Mouse (Mus musculus) stomach, embryonic 16.5 days (tissue): ENCODE data around the gene Polr1e. TPM values are rescaled to one million over a fixed set of nuclear protein-coding genes. Genes with fewer than 3 reads are reported as not detected.
A peak's percentile ranks its signal among the peaks of the same experiment; 100 is the strongest.

Experiments
- ATAC-seq: fragments of 200-750 bp; cut with Nextera tagmentation; 2 replicates; pipeline ENCODE4 v1.8.0; 2017; ENCODE audit warnings: moderate number of reproducible peaks, moderate TSS enrichment; ENCODE audit not compliant: insufficient read depth, low FRiP score
- H3K27ac ChIP-seq: fragments of 300-500 bp; sonication (generic); 2 replicates; pipeline ENCODE4 v1.5.1; 2014; ENCODE audit warnings: low read length
- H3K27me3 ChIP-seq: fragments of 300-500 bp; sonication (generic); 2 replicates; pipeline ENCODE4 v1.6.1; 2014; ENCODE audit warnings: low read length, control low read depth, mixed read lengths; ENCODE audit not compliant: control insufficient read depth, insufficient read depth
- H3K36me3 ChIP-seq: fragments of 300-500 bp; sonication (generic); 2 replicates; pipeline ENCODE4 v1.6.1; 2014; ENCODE audit warnings: low read length; ENCODE audit not compliant: control insufficient read depth, insufficient read depth
- H3K4me1 ChIP-seq: fragments of 300-500 bp; sonication (generic); 2 replicates; pipeline ENCODE4 v1.6.1; 2014; ENCODE audit warnings: low read length, control low read depth, mixed read lengths; ENCODE audit not compliant: control insufficient read depth, insufficient read depth
- H3K4me2 ChIP-seq: fragments of 300-500 bp; sonication (generic); 2 replicates; pipeline ENCODE4 v1.6.1; 2014; ENCODE audit warnings: low read depth, low read length, mixed read lengths
- H3K4me3 ChIP-seq: fragments of 300-500 bp; sonication (generic); replicated peaks from 2 replicates; pipeline ENCODE4 v1.5.1; 2014; ENCODE audit warnings: mild to moderate bottlenecking, low read length
- H3K9ac ChIP-seq: fragments of 300-500 bp; sonication (generic); 2 replicates; pipeline ENCODE4 v1.6.1; 2014; ENCODE audit warnings: low read length
- H3K9me3 ChIP-seq: fragments of 300-500 bp; sonication (generic); replicated peaks from 2 replicates; pipeline ENCODE4 v1.6.1; 2016; ENCODE audit warnings: low read length, control low read depth; ENCODE audit not compliant: control insufficient read depth
- WGBS: fragments of 180-500 bp; shearing (Covaris S2); extraction: QIAGEN DNeasy Blood & Tissue Kit; methylation state at CpG from one replicate; pipeline ENCODE4 v1.1.7; 2014; 5-methylcytosine and 5-hydroxymethylcytosine counted together
- polyA plus RNA-seq: library from polyadenylated mRNA; unstranded; fragments of >200 nt; fragmentation: Nextera tagmentation; extraction: Ambion mirVana; gene quantifications from 2 replicates; pipeline ENCODE4 v1.2.1, GENCODE M21; 2015

Gene Polr1e
- polyA plus RNA-seq, 1 experiment from 2014 or later, result 32.7 TPM

DNA sequence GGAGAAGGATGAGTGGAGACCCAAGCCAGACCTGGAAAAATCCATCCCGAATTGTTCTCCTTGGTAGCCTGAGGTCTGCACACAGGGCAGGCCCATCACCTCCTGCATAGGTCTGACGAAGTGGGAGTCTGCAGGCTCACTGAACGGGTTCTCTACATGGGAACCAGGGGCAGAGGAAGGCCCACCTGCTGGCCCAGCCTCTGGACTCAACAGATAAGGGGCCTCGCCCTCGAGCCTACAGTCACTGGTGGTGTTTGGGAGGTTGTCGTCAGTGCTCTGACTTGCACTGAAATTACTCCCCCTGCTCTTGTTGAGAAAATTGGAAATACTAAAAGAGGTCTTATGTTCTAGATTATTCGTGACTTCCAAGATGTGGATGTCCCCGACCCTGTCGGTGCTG lies 24.5 kb upstream of the Polr1e start:
- Histone ChIP-seq H3K4me2 (no peak overlapping the region), H3K9me3 (no peaks in the 10 kb centered on the region), H3K36me3 (peaks cover 4% of the 10 kb centered on the region; the same call in 1 of the 2 replicates), H3K9ac (no peak overlapping the region), H3K4me1 (no peaks in the 10 kb centered on the region), H3K4me3 (no peak overlapping the region), H3K27me3 (no peaks in the 10 kb centered on the region), H3K27ac (no peak overlapping the region)
- 80% methylated on average over 9 of the region's 9 CpGs for WGBS
- ATAC-seq, result no peak

DNA sequence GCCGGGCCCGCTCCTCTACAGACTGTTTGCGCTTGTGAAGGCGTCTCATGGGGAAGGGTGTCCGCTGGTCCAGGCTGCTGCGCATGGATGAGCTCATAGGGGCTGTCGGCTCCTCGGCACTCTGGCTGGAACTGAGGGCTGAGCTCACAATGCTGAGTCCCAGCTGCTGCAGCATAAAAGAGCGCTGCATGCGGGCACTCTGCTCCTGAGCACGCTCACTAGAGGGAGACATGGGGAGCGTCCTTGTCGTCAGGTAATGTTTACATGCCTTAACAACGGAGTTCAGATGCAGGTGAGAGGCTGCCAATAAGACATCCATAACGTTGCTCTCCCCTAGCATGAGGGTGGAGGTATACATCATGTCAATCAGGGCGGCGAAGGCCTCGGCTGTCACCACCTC lies 23.6 kb upstream of the Polr1e start:
- no peak overlapping the region for H3K4me2 ChIP-seq
- H3K9me3 ChIP-seq, result no peaks in the 10 kb centered on the region
- no peak overlapping the region for H3K27ac ChIP-seq
- H3K4me3 ChIP-seq, result no peak overlapping the region
- H3K36me3 ChIP-seq, result peaks cover 4% of the 10 kb centered on the region; the same call in 1 of the 2 replicates
- ATAC-seq, result no peak
- 75% methylated on average over 18 of the region's 18 CpGs for WGBS
- H3K27me3 ChIP-seq, result no peaks in the 10 kb centered on the region
- H3K9ac ChIP-seq, result no peak overlapping the region
- H3K4me1 ChIP-seq, result no peaks in the 10 kb centered on the region

DNA sequence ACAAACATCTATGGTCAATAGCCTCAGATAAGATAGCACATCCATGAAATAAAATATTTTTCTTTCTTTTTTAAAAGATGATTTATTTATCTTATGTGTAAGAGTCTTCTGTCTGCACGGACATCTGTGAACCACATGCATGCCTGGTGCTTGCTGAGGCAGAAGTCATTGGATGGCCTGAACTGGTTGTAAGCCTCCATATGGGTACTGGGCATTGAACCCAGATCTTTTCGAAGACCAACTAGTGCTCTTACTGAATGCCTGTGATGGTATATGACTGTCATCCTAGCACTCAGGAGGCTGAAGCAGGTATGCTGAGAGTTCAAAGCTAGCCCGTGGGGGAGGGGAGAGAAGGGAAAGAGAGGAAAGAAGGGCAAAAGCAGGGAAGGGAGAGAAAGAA lies 20.3 kb upstream of the Polr1e start:
- no peak overlapping the region for H3K9ac ChIP-seq
- WGBS, result 63% methylated on average over 3 of the region's 3 CpGs
- H3K4me1 ChIP-seq, result no peaks in the 10 kb centered on the region
- no peaks in the 10 kb centered on the region for H3K9me3 ChIP-seq
- no peak for ATAC-seq
- no peak overlapping the region for H3K27ac ChIP-seq
- H3K27me3 ChIP-seq, result no peaks in the 10 kb centered on the region
- H3K4me2 ChIP-seq, result no peak overlapping the region
- H3K36me3 ChIP-seq, result peaks cover 4% of the 10 kb centered on the region; the same call in 1 of the 2 replicates
- H3K4me3 ChIP-seq, result no peak overlapping the region

DNA sequence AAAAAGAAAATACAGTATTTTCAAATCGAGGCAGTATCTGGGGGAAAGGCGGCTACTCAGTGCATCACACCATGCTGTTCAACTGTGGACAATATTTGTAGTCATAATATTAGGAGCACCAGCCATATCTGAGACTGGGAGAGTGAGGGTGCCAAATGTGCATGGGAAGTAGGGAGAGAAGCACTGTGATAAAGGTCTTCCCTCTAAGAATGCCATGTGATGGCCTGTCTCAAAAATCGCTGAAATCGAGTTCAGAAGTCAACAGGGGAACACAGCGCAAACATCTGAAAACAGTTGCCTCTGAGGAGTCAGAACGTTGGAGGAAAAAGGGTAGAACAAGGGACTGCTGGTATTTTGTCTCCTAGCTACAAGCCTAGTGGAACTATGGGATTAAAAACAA lies 18.4 kb upstream of the Polr1e start:
- no peaks in the 10 kb centered on the region for H3K4me1 ChIP-seq
- no peaks in the 10 kb centered on the region for H3K27me3 ChIP-seq
- H3K4me3 ChIP-seq, result no peak overlapping the region
- no peak overlapping the region for H3K9ac ChIP-seq
- no peak overlapping the region for H3K27ac ChIP-seq
- H3K4me2 ChIP-seq, result no peak overlapping the region
- no peaks in the 10 kb centered on the region for H3K9me3 ChIP-seq
- no peak for ATAC-seq
- H3K36me3 ChIP-seq, result no peaks in the 10 kb centered on the region
- 89% methylated on average over 6 of the region's 6 CpGs for WGBS

DNA sequence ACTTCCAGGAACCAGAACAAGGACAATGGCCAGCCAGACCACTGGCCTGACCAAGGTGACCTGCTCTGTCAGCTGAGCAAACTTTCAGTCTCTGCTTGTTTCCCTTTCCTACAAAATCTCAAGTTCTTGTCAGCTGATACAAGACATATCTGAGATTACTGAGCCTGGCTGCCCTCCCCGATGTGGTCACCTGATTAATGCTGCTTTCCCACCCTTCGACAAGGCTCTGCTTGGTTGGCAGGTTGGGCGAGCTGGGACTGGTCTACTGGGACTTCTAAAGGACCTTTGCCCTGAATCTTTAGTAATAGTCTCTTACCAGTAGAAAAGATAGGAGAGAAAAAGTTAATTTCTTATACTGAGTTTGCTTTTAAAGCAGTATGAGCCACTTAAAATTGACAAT lies 12.9 kb upstream of the Polr1e start:
- WGBS, result 61% methylated on average over 3 of the region's 3 CpGs
- no peak overlapping the region for H3K4me3 ChIP-seq
- peak; percentile 60; the same call in 1 of the 2 replicates for ATAC-seq
- no peaks in the 10 kb centered on the region for H3K27me3 ChIP-seq
- no peak overlapping the region for H3K9ac ChIP-seq
- H3K27ac ChIP-seq, result peak overlapping the region; percentile 38; the same call in 1 of the 2 replicates
- H3K36me3 ChIP-seq, result no peaks in the 10 kb centered on the region
- peaks cover under 1% of the 10 kb centered on the region; the same call in 1 of the 2 replicates for H3K4me1 ChIP-seq
- H3K9me3 ChIP-seq, result no peaks in the 10 kb centered on the region
- no peak overlapping the region for H3K4me2 ChIP-seq

DNA sequence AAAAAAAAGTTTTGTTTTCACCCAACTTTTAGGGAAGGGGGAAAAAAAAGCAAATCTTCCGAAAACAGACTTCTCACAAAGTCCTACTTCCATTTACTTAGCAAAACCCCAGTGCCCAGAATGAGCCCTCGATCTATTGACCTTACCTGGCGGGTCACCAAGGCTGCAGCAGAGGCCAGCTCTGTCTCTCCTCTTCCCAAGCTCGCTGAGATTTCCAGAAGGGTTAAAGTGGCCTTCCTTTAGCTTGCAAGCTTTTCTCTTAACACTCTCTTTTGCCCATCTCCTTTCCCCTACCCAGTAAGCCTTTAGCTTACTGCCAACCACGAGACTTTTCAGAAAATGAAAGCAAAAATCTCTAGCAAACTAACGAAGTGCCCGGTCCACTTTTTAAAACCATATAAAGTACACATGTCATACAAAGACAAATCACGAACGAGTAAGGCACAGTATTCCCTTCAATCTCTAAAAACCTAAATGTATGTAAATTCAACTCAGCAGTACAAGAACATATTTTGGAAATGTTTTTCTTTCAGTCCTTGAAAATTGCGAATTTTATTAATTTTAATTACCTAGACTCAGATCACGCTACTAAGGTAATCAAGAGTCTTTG lies 7.5 kb upstream of the Polr1e start:
- H3K4me1 ChIP-seq, result peaks cover 10% of the 10 kb centered on the region
- H3K4me3 ChIP-seq, result peak overlapping the region; percentile 94
- no peaks in the 10 kb centered on the region for H3K36me3 ChIP-seq
- H3K9me3 ChIP-seq, result no peaks in the 10 kb centered on the region
- ATAC-seq, result no peak
- 7% methylated on average over 11 of the region's 11 CpGs for WGBS
- H3K27ac ChIP-seq, result peak overlapping the region; percentile 98; the same call in 1 of the 2 replicates
- no peaks in the 10 kb centered on the region for H3K27me3 ChIP-seq
- H3K4me2 ChIP-seq, result peak overlapping the region; percentile 78
- peak overlapping the region; percentile 93 for H3K9ac ChIP-seq

DNA sequence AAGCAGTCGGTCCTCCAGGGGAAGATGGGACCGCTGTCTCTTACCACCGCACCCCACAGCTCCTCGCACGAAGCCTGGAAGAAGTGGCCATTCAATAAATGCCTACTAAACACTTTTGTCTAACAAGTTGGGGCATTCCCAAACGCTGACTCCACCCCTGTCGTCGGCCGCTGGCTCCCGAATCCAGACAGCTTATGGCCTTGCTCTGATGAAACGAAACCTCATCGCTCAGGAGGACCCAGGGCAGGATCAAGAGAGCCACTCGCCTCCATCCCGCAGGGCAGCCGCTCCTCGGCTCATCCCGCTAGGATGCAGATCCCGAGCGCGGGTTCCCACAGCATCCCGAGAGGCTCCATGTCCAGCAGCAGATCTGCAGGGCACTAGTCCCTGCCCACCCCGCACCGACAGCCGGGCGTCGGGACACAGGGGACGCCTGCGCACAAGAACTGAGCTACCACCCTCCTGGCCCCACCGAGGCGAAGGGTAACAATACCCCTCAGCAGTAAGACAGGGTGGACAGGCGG lies 6.7 kb upstream of the Polr1e start:
- Histone ChIP-seq H3K27ac (peak overlapping the region; percentile 98), H3K9ac (peak overlapping the region; percentile 93), H3K4me1 (peaks cover 10% of the 10 kb centered on the region), H3K4me2 (peak overlapping the region; percentile 78), H3K27me3 (no peaks in the 10 kb centered on the region), H3K4me3 (peak overlapping the region; percentile 94), H3K9me3 (no peaks in the 10 kb centered on the region), H3K36me3 (no peaks in the 10 kb centered on the region)
- ATAC-seq, result peak; percentile 45
- WGBS, result under 1% methylated on average over 31 of the region's 31 CpGs

DNA sequence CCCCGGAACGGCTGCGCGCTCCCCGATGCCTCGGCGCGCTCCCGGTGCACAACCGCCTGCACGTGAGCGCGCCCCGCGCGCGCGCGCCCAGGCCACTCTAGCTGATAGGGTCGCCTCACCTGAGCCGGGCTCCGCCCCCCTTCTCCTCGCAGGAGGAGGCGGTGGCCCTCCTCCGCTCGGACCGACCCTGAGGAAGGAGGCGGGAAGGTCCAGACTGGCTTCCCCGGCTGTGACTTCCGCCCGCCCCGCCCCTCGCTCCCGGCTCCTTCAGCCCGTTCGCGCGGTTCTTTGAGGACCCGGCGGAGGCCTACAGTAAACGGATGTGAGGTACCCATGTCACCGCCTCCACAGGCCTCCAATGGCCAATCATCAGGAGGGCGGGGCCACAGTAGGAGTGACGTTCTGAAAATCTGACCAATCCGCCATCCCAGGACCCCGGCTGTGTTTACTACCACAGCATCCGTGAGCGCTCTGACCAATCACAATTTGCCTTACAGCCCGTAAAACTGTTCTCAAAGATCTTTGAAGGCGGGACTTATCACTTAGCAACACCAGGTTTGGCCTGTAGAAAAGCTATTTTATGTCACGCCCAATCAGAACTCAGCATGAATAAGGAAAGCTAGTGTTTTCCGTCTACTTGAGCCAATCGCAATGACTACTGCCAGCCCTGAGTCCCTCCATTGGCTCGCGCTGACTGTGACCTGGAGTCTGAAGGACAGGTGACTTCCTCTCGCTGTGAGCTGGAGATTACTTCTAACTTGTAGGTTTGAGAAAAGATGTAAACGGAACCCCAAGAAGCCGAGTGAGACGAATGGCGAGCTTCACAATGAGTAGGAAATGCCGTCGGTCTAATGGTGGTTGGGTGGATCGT lies 6.0 kb upstream of the Polr1e start, which contains the start of gene Zbtb5:
Gene Zbtb5 (minus strand): TSS at position 308 of the 871 bp plus-strand sequence.
- H3K4me3 ChIP-seq, result peak within 1 kb of the TSS; percentile 94
- H3K9me3 ChIP-seq, result no peaks in the 10 kb centered on the region
- peak; percentile 98 for ATAC-seq
- peak within 1 kb of the TSS; percentile 78 for H3K4me2 ChIP-seq
- no peaks in the 10 kb centered on the region for H3K36me3 ChIP-seq
- under 1% methylated on average over 63 of the region's 63 CpGs for WGBS
- peaks cover 10% of the 10 kb centered on the region for H3K4me1 ChIP-seq
- no peaks in the 10 kb centered on the region for H3K27me3 ChIP-seq
- peak within 1 kb of the TSS; percentile 98 for H3K27ac ChIP-seq
- H3K9ac ChIP-seq, result peak within 1 kb of the TSS; percentile 93

DNA sequence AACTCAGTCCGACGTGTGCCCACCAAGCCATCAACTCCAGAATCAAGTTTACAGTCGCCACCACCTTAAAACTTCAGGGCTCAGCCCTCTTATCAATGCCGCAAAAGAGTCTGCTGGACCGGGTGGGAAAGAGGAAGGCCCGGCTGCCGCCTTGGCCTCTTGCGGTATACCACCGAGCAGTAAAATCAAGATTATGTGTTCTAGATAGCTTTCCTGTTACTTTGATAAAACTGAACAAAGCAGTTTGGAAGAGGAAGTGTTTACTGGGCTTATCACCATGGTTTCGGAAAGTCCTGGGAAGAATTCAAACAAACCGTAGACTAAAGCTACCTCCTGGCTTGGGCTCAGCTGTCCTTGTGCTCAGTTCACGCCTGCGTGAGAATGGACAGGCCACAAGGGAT lies 5.4 kb upstream of the Polr1e start:
- Histone ChIP-seq H3K4me3 (peak overlapping the region; percentile 76), H3K9me3 (no peaks in the 10 kb centered on the region), H3K27ac (peak overlapping the region; percentile 93), H3K36me3 (no peaks in the 10 kb centered on the region), H3K9ac (peak overlapping the region; percentile 88), H3K27me3 (no peaks in the 10 kb centered on the region), H3K4me2 (peak overlapping the region; percentile 73), H3K4me1 (peaks cover 10% of the 10 kb centered on the region)
- WGBS, result under 1% methylated on average over 13 of the region's 13 CpGs
- no peak for ATAC-seq
